Mouse (Mus musculus) bone marrow macrophage, adult 2 months (primary cell): ENCODE data around the gene Pde4a.
"Not testable (repeated sequence)": the region's sequence is repeated elsewhere in the genome, so short reads cannot be mapped to it uniquely, and the experiment has no call there.

Source experiments
- CTCF ChIP-seq: IDR thresholded peaks from 2 replicates; pipeline ENCODE4 v1.5.1; 2012; ENCODE audit warnings: low read depth, mild to moderate bottlenecking, low read length, moderate library complexity
- POLR2A ChIP-seq: IDR thresholded peaks from 2 replicates; pipeline ENCODE4 v1.6.1; 2012; ENCODE audit warnings: mild to moderate bottlenecking, low read depth, low read length, borderline replicate concordance

DNA sequence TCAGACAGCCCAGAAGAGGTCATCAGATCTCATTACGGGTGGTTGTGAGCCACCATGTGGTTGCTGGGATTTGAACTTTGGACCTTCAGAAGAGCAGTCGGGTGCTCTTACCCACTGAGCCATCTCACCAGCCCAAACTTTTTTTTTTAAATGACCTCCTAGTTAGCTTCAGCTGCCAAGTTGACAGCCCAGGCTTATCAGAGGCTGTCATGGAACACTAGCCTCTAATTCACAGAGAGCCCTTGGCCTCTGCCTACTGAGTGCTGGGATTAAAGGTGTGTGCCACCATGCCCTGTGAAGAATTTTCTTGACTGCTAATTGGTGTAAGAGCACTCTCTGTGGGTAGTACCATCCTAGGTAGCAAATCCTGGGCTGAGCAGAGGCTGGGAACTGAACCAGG, 58.0 kb downstream of the Pde4a start:
- not testable (repeated sequence) for TF ChIP-seq CTCF, POLR2A
